Mouse (Mus musculus) MEL (cell line): Measurements from ENCODE around the gene Gm37240.

Source experiments
- CTCF ChIP-seq, 3 experiments: IDR thresholded peaks in 2 of 3; conservative IDR thresholded peaks in 1 of 3; 2 replicates each; pipeline ENCODE4 v1.5.1; 2011 to 2012; ENCODE audit warnings: low read length in 3 of 3, low read depth in 2 of 3, mild to moderate bottlenecking in 2 of 3, improper control_type of control experiment in 1 of 3, inconsistent platforms in 1 of 3, mixed read lengths in 1 of 3, moderate library complexity in 1 of 3; ENCODE audit not compliant: control insufficient read depth in 1 of 3, insufficient read depth in 1 of 3, poor library complexity in 1 of 3, severe bottlenecking in 1 of 3
- EP300 ChIP-seq, 2 experiments: IDR thresholded peaks; 2 replicates each; pipeline ENCODE4 v1.6.1; 2011; ENCODE audit warnings: improper control_type of control experiment in 2 of 2, low read length in 2 of 2, low read depth in 1 of 2, mild to moderate bottlenecking in 1 of 2
- GATA1 ChIP-seq: IDR thresholded peaks from 2 replicates; pipeline ENCODE4 v1.6.1; 2011; ENCODE audit warnings: low read depth, low read length, improper control_type of control experiment
- HCFC1 ChIP-seq: IDR thresholded peaks from 2 replicates; pipeline ENCODE4 v1.6.1; 2012; ENCODE audit warnings: low read depth, mild to moderate bottlenecking, inconsistent platforms, low read length, improper control_type of control experiment, moderate library complexity
- JUND ChIP-seq: IDR thresholded peaks from 2 replicates; pipeline ENCODE4 v1.6.1; 2011; ENCODE audit warnings: low read depth, mild to moderate bottlenecking, improper control_type of control experiment, low read length
- MAFK ChIP-seq: IDR thresholded peaks from 2 replicates; pipeline ENCODE4 v1.6.1; 2011; ENCODE audit warnings: low read depth, mild to moderate bottlenecking, low read length, improper control_type of control experiment, borderline replicate concordance
- MEF2A ChIP-seq: IDR thresholded peaks from 2 replicates; pipeline ENCODE4 v1.6.1; 2014; ENCODE audit warnings: low read depth, mild to moderate bottlenecking, inconsistent platforms, low read length, improper control_type of control experiment; ENCODE audit not compliant: poor library complexity, insufficient replicate concordance, severe bottlenecking; ENCODE audit errors: extremely low read depth
- NELFE ChIP-seq: IDR thresholded peaks from 2 replicates; pipeline ENCODE4 v1.6.1; 2011; ENCODE audit warnings: low read depth, low read length, improper control_type of control experiment
- NRF1 ChIP-seq: IDR thresholded peaks from 2 replicates; pipeline ENCODE4 v1.6.1; 2014; ENCODE audit warnings: low read depth, mild to moderate bottlenecking, inconsistent platforms, low read length, improper control_type of control experiment, moderate library complexity; ENCODE audit not compliant: poor library complexity, insufficient read depth, severe bottlenecking
- POLR2A ChIP-seq, 2 experiments: IDR thresholded peaks; 2 replicates each; pipeline ENCODE4 v1.6.1; 2011 to 2012; ENCODE audit warnings: low read length in 2 of 2, mild to moderate bottlenecking in 2 of 2, control low read depth in 1 of 2, improper control_type of control experiment in 1 of 2, low read depth in 1 of 2, moderate library complexity in 1 of 2; ENCODE audit not compliant: control insufficient read depth in 1 of 2, insufficient read depth in 1 of 2, poor library complexity in 1 of 2
- RAD21 ChIP-seq: IDR thresholded peaks from 2 replicates; pipeline ENCODE4 v1.6.1; 2011; ENCODE audit warnings: mild to moderate bottlenecking, low read depth, low read length, improper control_type of control experiment
- USF2 ChIP-seq, 2 experiments: IDR thresholded peaks; 2 replicates each; pipeline ENCODE4 v1.6.1; 2011 to 2012; ENCODE audit warnings: improper control_type of control experiment in 2 of 2, low read length in 2 of 2, borderline replicate concordance in 1 of 2, inconsistent platforms in 1 of 2, low read depth in 1 of 2, mild to moderate bottlenecking in 1 of 2; ENCODE audit not compliant: insufficient read depth in 1 of 2
- ZC3H11A ChIP-seq: IDR thresholded peaks from 2 replicates; pipeline ENCODE4 v1.6.1; 2012; ENCODE audit warnings: low read depth, mild to moderate bottlenecking, inconsistent platforms, low read length, improper control_type of control experiment

- TF ChIP-seq MAFK (no peak), CTCF (IDR thresholded peaks at IDR 0.05 in 2 of 3, conservative IDR thresholded peaks at IDR 0.05 in 1 of 3; ENCODE audit: control insufficient read depth in 1 of 3, insufficient read depth in 1 of 3, low read depth in 2 of 3, low read length in 3 of 3, poor library complexity in 1 of 3, severe bottlenecking in 1 of 3) (no peak), NRF1 (no peak), POLR2A (IDR thresholded peaks at IDR 0.05; ENCODE audit: control insufficient read depth in 1 of 2, insufficient read depth in 1 of 2, low read depth in 1 of 2, low read length in 2 of 2, poor library complexity in 1 of 2) (no peak), ZC3H11A (no peak), USF2 (IDR thresholded peaks at IDR 0.05; ENCODE audit: borderline replicate concordance in 1 of 2, insufficient read depth in 1 of 2, low read depth in 1 of 2, low read length in 2 of 2) (no peak), EP300 (IDR thresholded peaks at IDR 0.05; ENCODE audit: low read depth in 1 of 2, low read length in 2 of 2) (no peak), JUND (no peak), MEF2A (no peak), HCFC1 (no peak), GATA1 (no peak), RAD21 (no peak), NELFE (no peak)
Measured at GRCm38 (mm10) chr3:85148038-85148550, 739.2 kb downstream of the Gm37240 start.
